Mouse (Mus musculus) liver, embryonic 14.5 days (tissue): Measurements from ENCODE around the gene Vps54.

ENCODE experiments used
- CTCF ChIP-seq: IDR thresholded peaks from 2 replicates; pipeline ENCODE4 v1.5.1; 2016; ENCODE audit warnings: antibody characterized with exemption, low read depth, control low read depth
- EP300 ChIP-seq: IDR thresholded peaks from 2 replicates; pipeline ENCODE4 v1.6.1; 2016; ENCODE audit warnings: antibody characterized with exemption, low read depth

- no peak for TF ChIP-seq CTCF
- no peak for TF ChIP-seq EP300
Observed at GRCm38 (mm10) chr11:21239021-21239661, at the start of gene Vps54.
